ENCODE assay signal across 10 mouse cellular contexts in the genomic region with DNA sequence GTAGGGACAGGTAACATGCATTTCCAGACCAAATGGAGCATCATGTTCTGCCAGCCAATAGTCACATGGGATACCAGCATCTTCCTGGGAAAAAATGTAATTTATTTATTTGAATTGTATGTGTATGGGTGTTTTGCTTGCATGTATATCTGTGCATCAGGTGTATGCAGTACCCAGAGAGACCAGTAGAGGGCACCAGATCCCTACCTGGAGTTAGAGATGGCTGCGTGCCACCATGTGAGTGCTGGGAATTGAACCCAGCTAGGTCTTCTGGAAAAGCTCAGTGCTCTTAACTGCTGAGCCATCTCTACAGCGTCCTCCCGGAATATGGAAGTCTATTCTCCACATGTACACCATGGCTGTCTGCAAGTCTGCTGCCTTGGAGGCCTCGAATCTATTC. TPM values are rescaled to one million over a fixed set of nuclear protein-coding genes. Genes with fewer than 3 reads are reported as not detected.
DNase-seq lines count a peak whose midpoint lies in the region; ATAC-seq and TF ChIP-seq lines count a peak whose summit lies in the region.
"Had no signal": no experiment of that assay in that cellular context is flagged by ENCODE, and none has a peak within 500 bp of the region (broad histone marks: within the 10 kb centered on the region; RNA-seq: fewer than 3 reads in every experiment).

No protein-coding gene starts in this region.

- TF ChIP-seq CTCF in stomach, postnatal 0 days (IDR thresholded peaks at IDR 0.05; ENCODE audit: low read depth): peak; percentile 62

- peak; percentile 15 for DNase-seq in heart, postnatal 4 days
- DNase-seq in heart, adult 8-10 months (ENCODE audit: low spot score): no peak
- DNase-seq in right cerebral cortex, postnatal 4 days: peak; percentile 32
- DNase-seq in right cerebral cortex, postnatal 25 days: no peak
- peak; percentile 76 for DNase-seq in ZHBTc4 (ENCODE audit: low read depth, low spot score)
- no peak for DNase-seq in stomach, postnatal 0 days (ENCODE audit: low spot score)
- no peak for DNase-seq in embryo, embryonic 11 days

- no peaks in the 10 kb centered on the region for H3K27me3 ChIP-seq in stomach, postnatal 0 days (ENCODE audit: control insufficient read depth, insufficient read depth, low read length)
- H3K27me3 ChIP-seq in midbrain, embryonic 13.5 days: no peaks in the 10 kb centered on the region
- H3K27me3 ChIP-seq: embryonic facial prominence, embryonic 13.5 days; stomach, embryonic 15.5 days had no signal

- ATAC-seq in stomach, postnatal 0 days (ENCODE audit: low FRiP score, low TSS enrichment): no peak
- no peak for ATAC-seq in midbrain, embryonic 13.5 days

- WGBS in stomach, postnatal 0 days: 72% methylated on average over 4 of the region's 4 CpGs
- WGBS in midbrain, embryonic 13.5 days: 84% methylated on average over 4 of the region's 4 CpGs

- no peaks in the 10 kb centered on the region for H3K36me3 ChIP-seq in stomach, postnatal 0 days (ENCODE audit: control insufficient read depth, insufficient read depth, low read length)
- no peaks in the 10 kb centered on the region for H3K36me3 ChIP-seq in midbrain, embryonic 13.5 days
- H3K36me3 ChIP-seq: embryonic facial prominence, embryonic 13.5 days; stomach, embryonic 15.5 days had no signal

- H3K4me3 ChIP-seq in stomach, postnatal 0 days (ENCODE audit: low read depth, low read length): no peak overlapping the region
- H3K4me3 ChIP-seq in midbrain, embryonic 13.5 days (replicated peaks): no peak overlapping the region
- H3K4me3 ChIP-seq: embryonic facial prominence, embryonic 13.5 days; stomach, embryonic 15.5 days had no signal

- no peaks in the 10 kb centered on the region for H3K4me1 ChIP-seq in stomach, postnatal 0 days (replicated peaks; ENCODE audit: control insufficient read depth, insufficient read depth)
- H3K4me1 ChIP-seq in midbrain, embryonic 13.5 days (replicated peaks): no peaks in the 10 kb centered on the region
- H3K4me1 ChIP-seq: embryonic facial prominence, embryonic 13.5 days; stomach, embryonic 15.5 days had no signal

- no peak for TF ChIP-seq EP300 in stomach, postnatal 0 days (optimal IDR thresholded peaks at IDR 0.05)

- H3K27ac ChIP-seq in stomach, postnatal 0 days (replicated peaks): no peak overlapping the region
- H3K27ac ChIP-seq in midbrain, embryonic 13.5 days: no peak overlapping the region
- H3K27ac ChIP-seq: embryonic facial prominence, embryonic 13.5 days; stomach, embryonic 15.5 days had no signal

- H3K9ac ChIP-seq in stomach, postnatal 0 days (ENCODE audit: low read length): no peak overlapping the region
- H3K9ac ChIP-seq in midbrain, embryonic 13.5 days (replicated peaks): no peak overlapping the region
- H3K9ac ChIP-seq: embryonic facial prominence, embryonic 13.5 days; stomach, embryonic 15.5 days had no signal

- no peaks in the 10 kb centered on the region for H3K9me3 ChIP-seq in stomach, postnatal 0 days (ENCODE audit: control insufficient read depth, low read length)
- 0 out of 2 replicates have a peak, but pooled peaks cover 2% of the 10 kb centered on the region for H3K9me3 ChIP-seq in midbrain, embryonic 13.5 days
- H3K9me3 ChIP-seq: stomach, embryonic 15.5 days had no signal

- H3K4me2 ChIP-seq in stomach, postnatal 0 days (replicated peaks; ENCODE audit: low read depth): no peak overlapping the region
- H3K4me2 ChIP-seq in midbrain, embryonic 13.5 days (replicated peaks): no peak overlapping the region
- H3K4me2 ChIP-seq: embryonic facial prominence, embryonic 13.5 days; stomach, embryonic 15.5 days had no signal

RNA-seq across cellular contexts. Expression of a gene that starts 8.2 kb away (rescaled TPM):
- total RNA-seq in heart, postnatal 4 days (2021): under 1 TPM; 0.29 to 0.31 TPM
- under 1 TPM; 0.25 to 0.57 (median 0.54) TPM for total RNA-seq in heart, adult 8-10 months (2022)
- 0.45 and 0.50 TPM in 2 replicates for polyA plus RNA-seq in stomach, postnatal 0 days (2015; fragmentation: Nextera tagmentation; extraction: Ambion mirVana)
- 11.5 and 12.1 TPM in 2 replicates for polyA plus RNA-seq in midbrain, embryonic 13.5 days (2015; fragmentation: Nextera tagmentation; extraction: Ambion mirVana)

Comparison
In these comparisons a context has a peak if more than half of its experiments do, and no peak if none do; other contexts are left out.
1. DNase-seq: peak in heart, postnatal 4 days (single experiment), right cerebral cortex, postnatal 4 days (single experiment) and ZHBTc4 (single experiment); none in heart, adult 8-10 months (single experiment), right cerebral cortex, postnatal 25 days (single experiment), stomach, postnatal 0 days (single experiment) and embryo, embryonic 11 days (single experiment).